Mouse (Mus musculus): ENCODE results near the gene Map4k4. TPM values are rescaled to one million over a fixed set of nuclear protein-coding genes. Genes with fewer than 3 reads are reported as not detected.

The Map4k4 gene
- polyA plus RNA-seq, 1 experiment from 2014 or later: 40.1 TPM

DNA sequence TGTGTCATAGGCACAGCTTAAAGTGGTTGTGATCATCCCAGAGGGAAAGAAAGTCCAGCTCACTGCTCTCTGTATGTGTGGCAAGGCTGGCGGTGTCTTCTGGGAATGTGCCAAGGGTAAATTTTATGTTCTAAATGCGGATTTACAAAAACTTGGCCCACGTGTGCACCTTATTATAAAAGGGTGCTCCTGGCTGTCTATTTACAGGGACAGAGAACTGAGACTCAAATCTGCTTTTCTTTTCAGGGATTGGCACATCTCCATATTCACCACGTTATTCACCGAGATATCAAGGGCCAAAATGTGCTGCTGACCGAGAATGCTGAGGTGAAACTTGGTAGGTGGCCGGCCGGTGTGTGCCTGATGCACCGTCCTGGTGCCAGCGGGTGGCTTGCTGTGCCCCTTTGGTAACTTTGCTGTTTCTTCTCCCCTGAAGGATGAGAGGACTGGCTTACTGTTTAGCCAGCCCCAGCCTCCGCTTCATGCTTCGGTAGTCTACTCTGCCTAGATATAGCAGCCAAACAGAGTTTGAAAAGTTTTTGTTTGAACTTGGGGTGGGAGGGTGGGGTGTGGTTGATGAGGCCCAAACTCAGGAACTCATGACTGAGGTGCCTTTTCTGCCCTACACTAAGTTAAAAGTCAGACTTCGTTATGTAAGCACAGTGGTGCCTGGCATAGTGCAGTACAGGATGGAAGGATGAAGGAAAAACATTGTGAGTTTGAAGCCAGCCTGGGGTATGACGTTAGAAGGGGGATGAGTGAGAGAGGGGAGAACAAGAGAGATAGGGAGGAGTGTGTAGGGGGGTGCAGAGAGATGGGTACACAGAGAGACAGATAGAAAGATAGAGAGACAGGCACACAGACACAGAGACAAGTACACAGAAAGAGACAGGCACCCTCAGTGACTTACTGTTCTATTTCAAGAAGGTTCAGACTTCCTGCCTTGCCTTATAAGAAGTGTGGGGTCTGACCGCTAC, 79.9 kb downstream of the Map4k4 start:
- 94% methylated on average over 15 of the region's 15 CpGs for WGBS

DNA sequence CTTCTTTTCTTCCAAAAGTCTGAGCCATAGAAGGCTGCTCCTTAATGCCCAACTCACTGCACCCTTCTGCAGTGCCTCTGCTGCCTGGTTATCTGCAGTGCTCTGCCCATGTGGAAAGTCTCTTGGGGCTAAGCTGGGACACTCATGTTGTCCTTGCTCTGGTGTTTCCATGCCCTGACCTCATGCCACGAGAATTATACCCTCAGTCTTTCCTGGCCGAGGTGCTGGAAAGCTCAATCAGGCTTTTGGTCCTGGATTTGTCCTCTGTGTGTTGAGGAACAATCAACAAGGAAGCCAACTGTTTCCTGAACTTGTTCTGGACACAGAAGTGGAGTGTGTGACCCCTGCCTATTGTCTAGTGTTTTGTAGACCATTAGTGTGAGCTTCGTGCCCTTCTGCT, 81.3 kb downstream of the Map4k4 start:
- Histone ChIP-seq H3K4me1 (replicated peaks) (no peaks in the 10 kb centered on the region), H3K27ac (no peak overlapping the region), H3K4me3 (no peak overlapping the region), H3K36me3 (peaks cover 100% of the 10 kb centered on the region), H3K27me3 (ENCODE audit: insufficient read depth, poor library complexity, severe bottlenecking) (no peaks in the 10 kb centered on the region), H3K9me3 (no peaks in the 10 kb centered on the region)
- no peak for DNase-seq (ENCODE audit: low spot score)
- 86% methylated on average over 3 of the region's 3 CpGs for WGBS

More for the DNA sequence above, 79.9 kb downstream of the Map4k4 start:
- DNase-seq (ENCODE audit: low spot score): no peak
- H3K4me3 ChIP-seq: no peak overlapping the region
- no peaks in the 10 kb centered on the region for H3K4me1 ChIP-seq (replicated peaks)
- peaks cover 100% of the 10 kb centered on the region for H3K36me3 ChIP-seq
- H3K9me3 ChIP-seq: no peaks in the 10 kb centered on the region
- no peaks in the 10 kb centered on the region for H3K27me3 ChIP-seq (ENCODE audit: insufficient read depth, poor library complexity, severe bottlenecking)
- no peak overlapping the region for H3K27ac ChIP-seq

DNA sequence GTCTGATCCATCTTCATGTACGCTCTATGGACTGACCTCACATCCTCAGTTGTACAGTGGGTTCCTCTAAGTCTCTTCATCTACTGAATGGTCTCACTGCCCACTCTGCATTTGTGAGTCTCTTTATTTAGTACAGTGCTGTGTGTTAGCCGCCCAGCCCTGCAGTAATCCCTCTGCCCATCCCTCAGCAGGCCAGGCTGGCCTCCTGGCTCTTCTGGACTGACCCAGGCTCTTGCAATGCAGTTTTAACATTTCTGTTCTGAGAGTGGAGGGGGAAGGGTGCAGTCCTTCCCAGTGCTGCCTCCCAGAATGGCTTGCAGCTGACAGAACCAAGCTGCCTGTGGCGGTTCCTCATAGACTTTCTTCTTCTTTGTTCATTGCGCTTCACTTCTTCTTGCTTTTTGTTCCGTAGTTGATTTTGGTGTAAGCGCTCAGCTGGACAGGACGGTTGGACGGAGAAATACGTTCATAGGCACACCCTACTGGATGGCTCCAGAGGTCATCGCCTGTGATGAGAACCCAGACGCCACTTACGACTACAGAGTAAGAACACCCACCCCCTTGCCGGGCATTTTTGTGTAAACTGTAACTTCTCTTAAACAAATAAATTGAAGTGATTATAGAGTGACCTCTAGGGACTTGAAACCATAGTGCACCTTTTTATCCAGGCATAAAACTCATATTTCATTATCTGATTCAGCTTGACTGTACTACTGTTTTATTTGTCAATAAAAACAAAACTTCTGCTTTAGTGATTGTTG, 82.2 kb downstream of the Map4k4 start:
- peaks cover 100% of the 10 kb centered on the region for H3K36me3 ChIP-seq
- no peaks in the 10 kb centered on the region for H3K27me3 ChIP-seq (ENCODE audit: insufficient read depth, poor library complexity, severe bottlenecking)
- H3K27ac ChIP-seq: no peak overlapping the region
- no peak for DNase-seq (ENCODE audit: low spot score)
- WGBS: 82% methylated on average over 13 of the region's 13 CpGs
- no peaks in the 10 kb centered on the region for H3K4me1 ChIP-seq (replicated peaks)
- H3K9me3 ChIP-seq: no peaks in the 10 kb centered on the region
- H3K4me3 ChIP-seq: no peak overlapping the region

DNA sequence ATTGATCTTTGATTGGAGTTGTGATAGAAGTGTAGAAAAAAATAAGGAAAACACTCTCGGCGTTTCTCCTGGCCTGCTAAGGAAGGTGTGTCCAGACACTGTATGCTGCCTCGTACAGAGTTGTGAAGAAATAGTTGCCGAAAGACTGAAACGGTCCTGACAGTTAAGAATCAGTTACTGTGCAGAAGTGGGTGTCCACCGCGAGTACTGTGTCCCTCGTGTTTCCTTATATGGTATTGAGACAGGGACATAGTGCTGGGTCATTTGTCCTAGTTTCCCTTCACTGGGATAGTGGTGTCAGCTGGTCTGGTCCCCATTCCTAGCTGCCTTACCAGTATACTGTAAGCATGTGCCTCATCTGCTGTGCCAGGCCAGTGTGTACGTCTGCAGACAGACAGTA, 83.6 kb downstream of the Map4k4 start:
- Histone ChIP-seq H3K27me3 (ENCODE audit: insufficient read depth, poor library complexity, severe bottlenecking) (no peaks in the 10 kb centered on the region), H3K4me1 (replicated peaks) (no peaks in the 10 kb centered on the region), H3K36me3 (peaks cover 100% of the 10 kb centered on the region), H3K9me3 (no peaks in the 10 kb centered on the region), H3K4me3 (no peak overlapping the region), H3K27ac (no peak overlapping the region)
- WGBS: 91% methylated on average over 9 of the region's 9 CpGs
- DNase-seq (ENCODE audit: low spot score): no peak

DNA sequence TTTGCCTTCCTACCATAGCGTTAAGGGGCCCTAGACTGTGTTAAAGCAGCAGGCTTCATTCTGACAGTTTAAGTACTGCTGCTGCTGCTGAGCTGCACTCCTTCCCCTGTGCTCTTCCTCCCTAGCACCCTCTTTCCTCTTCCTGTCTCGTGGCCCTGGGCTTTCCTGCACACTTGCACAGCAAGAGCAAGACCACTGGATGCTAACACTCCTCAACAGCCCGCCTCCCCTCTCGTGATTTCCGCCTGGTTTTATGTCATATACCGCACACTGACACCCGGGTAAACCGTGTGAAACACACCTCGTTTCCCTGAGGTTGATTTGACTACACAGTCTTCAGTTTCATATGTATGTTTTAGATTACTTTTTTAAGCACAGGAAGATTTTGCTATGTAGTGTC, 86.1 kb downstream of the Map4k4 start:
- Histone ChIP-seq H3K9me3 (no peaks in the 10 kb centered on the region), H3K36me3 (peaks cover 100% of the 10 kb centered on the region), H3K4me1 (replicated peaks) (no peaks in the 10 kb centered on the region), H3K4me3 (no peak overlapping the region), H3K27me3 (ENCODE audit: insufficient read depth, poor library complexity, severe bottlenecking) (no peaks in the 10 kb centered on the region), H3K27ac (no peak overlapping the region)
- WGBS: 93% methylated on average over 9 of the region's 9 CpGs
- no peak for DNase-seq (ENCODE audit: low spot score)

DNA sequence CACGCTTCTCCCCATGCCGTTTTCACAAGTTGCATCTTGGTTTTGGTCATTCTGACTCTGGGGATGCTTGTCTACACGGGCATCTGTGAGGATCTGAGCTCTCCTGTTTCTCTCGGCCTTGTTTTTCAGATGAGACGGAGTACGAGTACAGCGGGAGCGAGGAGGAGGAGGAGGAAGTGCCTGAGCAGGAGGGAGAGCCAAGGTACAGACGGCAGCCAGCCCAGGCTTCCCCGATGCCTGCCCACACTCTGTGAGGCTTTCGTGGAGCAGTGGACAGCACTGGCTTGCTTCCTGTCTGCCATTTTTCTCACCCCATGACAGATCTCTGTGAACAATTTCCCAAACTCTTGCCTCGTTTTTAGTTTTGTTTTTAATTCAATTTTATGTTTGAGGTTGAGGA, 88.1 kb downstream of the Map4k4 start:
- no peaks in the 10 kb centered on the region for H3K9me3 ChIP-seq

DNA sequence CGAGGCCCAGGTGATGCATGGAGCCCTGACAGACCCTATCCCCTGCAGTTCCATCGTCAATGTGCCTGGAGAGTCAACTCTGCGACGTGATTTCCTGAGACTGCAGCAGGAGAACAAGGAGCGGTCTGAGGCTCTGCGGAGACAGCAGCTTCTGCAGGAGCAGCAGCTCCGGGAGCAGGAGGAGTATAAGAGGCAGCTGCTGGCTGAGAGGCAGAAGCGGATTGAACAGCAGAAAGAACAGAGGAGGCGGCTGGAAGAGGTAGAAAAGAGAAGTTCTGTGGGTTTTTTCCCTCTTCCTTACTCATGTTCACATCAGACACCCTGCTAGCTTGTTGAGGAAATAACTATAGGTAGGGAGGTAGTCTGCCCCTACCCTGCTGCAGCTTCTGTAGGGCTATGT, 89.3 kb downstream of the Map4k4 start:
- Histone ChIP-seq H3K4me3 (no peak overlapping the region), H3K27me3 (ENCODE audit: insufficient read depth, poor library complexity, severe bottlenecking) (no peaks in the 10 kb centered on the region), H3K36me3 (peaks cover 100% of the 10 kb centered on the region), H3K9me3 (no peaks in the 10 kb centered on the region), H3K27ac (no peak overlapping the region), H3K4me1 (replicated peaks) (no peaks in the 10 kb centered on the region)
- WGBS: 93% methylated on average over 9 of the region's 9 CpGs
- DNase-seq (ENCODE audit: low spot score): no peak

More for the DNA sequence above, 88.1 kb downstream of the Map4k4 start:
- no peak overlapping the region for H3K27ac ChIP-seq
- H3K4me1 ChIP-seq (replicated peaks): no peaks in the 10 kb centered on the region
- WGBS: 91% methylated on average over 12 of the region's 12 CpGs
- H3K4me3 ChIP-seq: no peak overlapping the region
- H3K36me3 ChIP-seq: peaks cover 100% of the 10 kb centered on the region
- no peaks in the 10 kb centered on the region for H3K27me3 ChIP-seq (ENCODE audit: insufficient read depth, poor library complexity, severe bottlenecking)
- DNase-seq (ENCODE audit: low spot score): no peak

DNA sequence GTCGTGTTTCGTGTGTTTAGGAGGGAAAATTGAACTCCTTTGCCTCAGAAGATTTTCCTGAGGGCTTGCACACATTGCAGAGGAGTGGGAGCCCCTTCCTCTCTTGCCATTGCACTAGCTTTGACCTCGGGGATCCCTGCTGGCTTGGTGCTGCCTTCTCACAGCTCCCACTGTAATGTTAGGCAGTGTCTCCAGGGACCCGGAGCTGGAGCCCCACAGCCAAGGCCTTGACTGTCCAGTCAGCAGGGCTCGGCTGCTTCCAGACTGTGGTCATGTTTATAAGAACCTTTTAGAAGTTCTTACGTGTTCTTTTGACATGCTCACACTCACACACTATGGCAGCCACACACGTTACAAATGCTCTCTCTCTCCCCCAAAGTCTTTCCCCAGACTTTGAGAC, 93.2 kb downstream of the Map4k4 start:
- Histone ChIP-seq H3K4me3 (no peak overlapping the region), H3K9me3 (no peaks in the 10 kb centered on the region), H3K4me1 (replicated peaks) (no peaks in the 10 kb centered on the region), H3K27me3 (ENCODE audit: insufficient read depth, poor library complexity, severe bottlenecking) (no peaks in the 10 kb centered on the region), H3K36me3 (peaks cover 99% of the 10 kb centered on the region), H3K27ac (no peak overlapping the region)
- DNase-seq (ENCODE audit: low spot score): no peak
- WGBS: 92% methylated on average over 7 of the region's 7 CpGs

DNA sequence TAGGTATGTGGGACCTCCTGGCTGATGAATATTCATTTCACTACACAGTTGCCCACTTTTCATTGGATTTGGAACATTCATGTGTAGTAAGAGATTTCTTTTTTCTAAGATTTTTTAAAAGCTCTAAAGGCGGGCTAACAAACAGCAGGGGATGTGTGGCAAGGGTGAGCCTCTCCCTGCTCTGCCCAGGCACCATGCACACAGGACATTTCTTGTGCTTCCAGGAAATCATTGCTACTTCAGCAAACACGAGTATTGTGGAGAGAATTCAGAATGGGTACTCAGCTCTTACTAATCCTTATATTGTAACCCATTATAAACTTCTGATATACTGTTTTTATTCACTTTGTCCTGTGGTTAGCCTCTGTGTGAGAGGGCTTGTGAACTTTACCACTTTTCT, 94.9 kb downstream of the Map4k4 start:
- H3K4me1 ChIP-seq (replicated peaks): no peaks in the 10 kb centered on the region
- WGBS: 90% methylated on average over 2 of the region's 2 CpGs
- no peak overlapping the region for H3K27ac ChIP-seq
- DNase-seq (ENCODE audit: low spot score): no peak
- H3K9me3 ChIP-seq: no peaks in the 10 kb centered on the region
- H3K27me3 ChIP-seq (ENCODE audit: insufficient read depth, poor library complexity, severe bottlenecking): no peaks in the 10 kb centered on the region
- peaks cover 98% of the 10 kb centered on the region for H3K36me3 ChIP-seq
- H3K4me3 ChIP-seq: no peak overlapping the region

DNA sequence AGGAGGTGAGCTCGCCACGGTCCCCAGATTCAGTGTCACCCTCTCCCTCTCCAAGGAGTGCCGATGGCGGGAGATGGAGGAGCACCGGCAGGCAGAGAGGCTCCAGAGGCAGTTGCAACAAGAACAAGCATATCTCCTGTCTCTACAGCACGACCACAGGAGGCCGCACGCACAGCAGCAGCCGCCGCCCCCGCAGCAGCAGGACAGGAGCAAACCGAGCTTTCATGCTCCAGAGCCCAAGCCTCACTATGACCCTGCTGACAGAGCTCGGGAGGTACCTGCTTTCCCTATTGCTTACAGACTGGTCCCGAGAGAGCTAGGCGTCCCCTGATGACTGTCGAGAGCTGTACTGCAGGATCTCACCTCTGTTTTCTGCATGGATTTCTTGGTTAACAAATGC, 99.8 kb downstream of the Map4k4 start:
- Histone ChIP-seq H3K9me3 (no peaks in the 10 kb centered on the region), H3K27ac (no peak overlapping the region), H3K4me3 (no peak overlapping the region), H3K36me3 (peaks cover 99% of the 10 kb centered on the region), H3K27me3 (ENCODE audit: insufficient read depth, poor library complexity, severe bottlenecking) (no peaks in the 10 kb centered on the region), H3K4me1 (replicated peaks) (no peaks in the 10 kb centered on the region)
- 74% methylated on average over 16 of the region's 16 CpGs for WGBS
- no peak for DNase-seq (ENCODE audit: low spot score)

DNA sequence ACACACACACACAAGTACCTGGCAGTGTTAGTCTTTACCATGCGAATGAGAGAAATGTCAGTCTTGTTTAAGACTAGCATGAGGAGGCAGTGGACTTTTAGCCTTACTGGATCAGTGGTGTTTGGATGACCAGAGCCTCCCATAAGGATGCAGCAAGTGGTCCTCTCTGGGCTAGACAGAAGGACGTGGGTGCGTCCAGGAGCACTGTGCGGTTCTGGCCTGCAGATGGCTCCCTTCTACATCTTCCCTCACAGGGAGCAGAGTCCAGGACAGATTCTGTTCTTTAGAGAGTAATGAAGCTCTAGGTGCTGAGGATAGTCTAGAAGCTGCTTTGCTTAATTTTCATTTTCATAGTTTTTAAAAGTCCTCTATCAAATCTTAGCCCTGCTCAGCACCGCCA, 100.2 kb downstream of the Map4k4 start:
- DNase-seq (ENCODE audit: low spot score): no peak
- Histone ChIP-seq H3K4me3 (no peak overlapping the region), H3K4me1 (replicated peaks) (no peaks in the 10 kb centered on the region), H3K27ac (no peak overlapping the region), H3K27me3 (ENCODE audit: insufficient read depth, poor library complexity, severe bottlenecking) (no peaks in the 10 kb centered on the region), H3K36me3 (peaks cover 99% of the 10 kb centered on the region), H3K9me3 (no peaks in the 10 kb centered on the region)
- 73% methylated on average over 5 of the region's 5 CpGs for WGBS

DNA sequence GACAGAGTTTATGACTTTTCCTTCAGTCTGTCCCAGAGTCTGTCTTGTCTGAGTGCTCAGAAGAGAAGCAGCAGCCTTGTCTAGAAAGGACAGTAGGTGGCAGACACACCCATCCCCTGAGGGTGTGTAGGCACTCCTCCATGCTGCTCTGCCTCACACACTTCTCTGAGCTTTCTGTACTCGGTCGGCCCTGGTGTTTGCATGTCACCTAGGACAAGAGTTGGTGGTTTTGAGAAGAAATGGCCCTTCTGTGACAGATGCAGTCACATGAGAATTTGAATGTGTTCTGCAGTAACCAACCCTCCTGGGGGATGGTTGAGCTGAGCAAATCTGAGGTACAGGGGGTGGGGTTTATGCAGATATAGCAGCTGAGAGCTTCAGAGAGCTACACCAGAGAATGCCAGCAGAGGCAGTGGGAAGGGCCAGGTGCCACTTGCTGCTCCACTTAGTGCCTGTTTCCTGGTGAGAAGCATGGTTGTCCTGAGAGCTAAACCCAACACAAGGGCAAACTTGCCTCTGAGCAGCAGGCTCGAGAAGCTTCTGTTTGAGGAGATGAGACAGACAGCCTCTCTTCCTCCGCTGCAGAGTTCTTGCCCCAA, 101.5 kb downstream of the Map4k4 start:
- H3K9me3 ChIP-seq: no peaks in the 10 kb centered on the region
- no peaks in the 10 kb centered on the region for H3K27me3 ChIP-seq (ENCODE audit: insufficient read depth, poor library complexity, severe bottlenecking)
- no peak overlapping the region for H3K27ac ChIP-seq
- no peaks in the 10 kb centered on the region for H3K4me1 ChIP-seq (replicated peaks)
- WGBS: 86% methylated on average over 4 of the region's 4 CpGs
- H3K36me3 ChIP-seq: peaks cover 99% of the 10 kb centered on the region
- no peak for DNase-seq (ENCODE audit: low spot score)
- no peak overlapping the region for H3K4me3 ChIP-seq
